Mouse (Mus musculus) bone marrow, adult 2 months (tissue): Measurements from ENCODE around the gene Ccdc51. TPM values are rescaled to one million over a fixed set of nuclear protein-coding genes. Genes with fewer than 3 reads are reported as not detected.

Experiments
- H3K27ac ChIP-seq: fragments of 200-500 bp; 2 replicates; pipeline ENCODE4 v1.5.1; 2012; ENCODE audit warnings: low read depth, mild to moderate bottlenecking, control low read depth, inconsistent platforms, low read length; ENCODE audit not compliant: control insufficient read depth, poor library complexity, insufficient read depth
- H3K4me1 ChIP-seq: fragments of 200-500 bp; 2 replicates; pipeline ENCODE4 v1.6.1; 2011; ENCODE audit warnings: low read length; ENCODE audit not compliant: control insufficient read depth, insufficient read depth
- H3K4me3 ChIP-seq: fragments of 200-500 bp; replicated peaks from 2 replicates; pipeline ENCODE3; 2011; ENCODE audit warnings: mild to moderate bottlenecking, low read depth, low read length, control low read depth; ENCODE audit not compliant: control insufficient read depth
- CTCF ChIP-seq: fragments of 200-500 bp; IDR thresholded peaks from 2 replicates; pipeline ENCODE4 v1.5.1; 2011; ENCODE audit warnings: low read length, control low read depth; ENCODE audit not compliant: control insufficient read depth, insufficient read depth
- POLR2A ChIP-seq: fragments of 200-500 bp; IDR thresholded peaks from 2 replicates; pipeline ENCODE4 v1.6.1; 2011; ENCODE audit warnings: low read depth, mild to moderate bottlenecking, control low read depth, low read length, borderline replicate concordance; ENCODE audit not compliant: control insufficient read depth
- WGBS: fragments of 180-500 bp; shearing (Covaris S2); methylation state at CpG from one replicate; pipeline ENCODE4 v1.1.7; 2018; 5-methylcytosine and 5-hydroxymethylcytosine counted together
- polyA plus RNA-seq: library from polyadenylated mRNA; stranded (reverse); fragments of >200 nt; gene quantifications from 2 replicates; pipeline ENCODE4 v1.2.4, GENCODE M21; 2011; ENCODE audit warnings: low replicate concordance; ENCODE audit not compliant: missing spikeins, insufficient read depth, insufficient read length

Ccdc51 gene
- polyA plus RNA-seq, 1 experiment = 6.0 TPM

- Histone ChIP-seq H3K4me1 (no peaks in the 10 kb centered on the region), H3K4me3 (no peak overlapping the region), H3K27ac (no peak overlapping the region)
- 66% methylated on average over 6 of the region's 6 CpGs for WGBS
- TF ChIP-seq POLR2A = no peak
- no peak for TF ChIP-seq CTCF
Measured at GRCm38 (mm10) chr9:109107341-109107740, 25.0 kb downstream of the Ccdc51 start.

DNA sequence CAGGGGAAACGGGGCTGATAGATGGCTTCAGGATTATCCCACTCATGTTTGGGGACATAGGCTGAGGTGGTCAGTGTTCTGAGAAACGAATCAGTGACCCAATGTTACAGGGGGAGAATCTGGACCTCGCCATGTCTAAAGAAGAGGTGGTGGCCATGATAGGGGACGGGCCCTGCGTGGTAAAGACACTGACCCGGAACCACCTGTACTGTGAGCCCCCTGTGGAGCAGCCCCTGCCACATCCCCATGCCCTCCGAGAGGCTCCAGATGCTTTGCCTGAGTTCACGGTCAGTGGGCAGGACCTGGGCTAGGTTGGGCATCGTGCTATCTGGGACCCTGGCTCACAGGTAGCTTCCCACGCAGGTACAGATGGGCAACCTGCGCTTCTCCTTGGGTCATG lies 27.9 kb downstream of the Ccdc51 start:
- 80% methylated on average over 11 of the region's 11 CpGs for WGBS
- H3K27ac ChIP-seq = no peak overlapping the region

GRCm38 (mm10) chr9:109111101-109111500 lies 28.8 kb downstream of the Ccdc51 start:
- Histone ChIP-seq H3K27ac (no peak overlapping the region), H3K4me3 (no peak overlapping the region), H3K4me1 (no peaks in the 10 kb centered on the region)
- WGBS = 80% methylated on average over 4 of the region's 4 CpGs
- TF ChIP-seq POLR2A = no peak
- no peak for TF ChIP-seq CTCF

More for the DNA sequence above, 27.9 kb downstream of the Ccdc51 start:
- Histone ChIP-seq H3K4me1 (no peaks in the 10 kb centered on the region), H3K4me3 (no peak overlapping the region)
- TF ChIP-seq POLR2A (0 out of 2 replicates have a peak, but pooled peaks have one; percentile 7), CTCF (no peak)

DNA sequence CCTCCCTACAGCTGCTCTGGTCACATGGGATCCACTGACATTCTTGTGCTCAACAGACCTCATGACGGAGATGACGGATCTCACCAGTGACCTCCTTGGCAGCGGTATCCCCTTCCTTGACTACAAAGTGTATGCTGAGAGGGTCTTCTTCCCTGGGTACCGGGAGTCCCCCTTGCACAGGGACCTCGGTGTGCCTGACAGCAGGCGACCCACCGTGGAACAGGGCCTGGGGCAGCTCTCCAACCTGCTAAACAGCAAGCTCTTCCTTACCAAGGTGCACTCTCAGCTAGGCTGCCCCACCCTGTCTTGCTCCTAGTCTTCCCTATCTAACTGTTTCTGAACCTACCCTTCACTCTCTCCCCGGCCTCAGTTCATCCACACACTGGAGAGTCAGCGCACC lies 29.3 kb downstream of the Ccdc51 start:
- no peaks in the 10 kb centered on the region for H3K4me1 ChIP-seq
- TF ChIP-seq POLR2A = no peak
- TF ChIP-seq CTCF = no peak
- no peak overlapping the region for H3K27ac ChIP-seq
- WGBS = 91% methylated on average over 9 of the region's 9 CpGs
- H3K4me3 ChIP-seq = no peak overlapping the region

- WGBS = 81% methylated on average over 8 of the region's 8 CpGs
- H3K4me3 ChIP-seq = no peak overlapping the region
- TF ChIP-seq CTCF (no peak), POLR2A (no peak)
- no peaks in the 10 kb centered on the region for H3K4me1 ChIP-seq
- no peak overlapping the region for H3K27ac ChIP-seq
Measured at GRCm38 (mm10) chr9:109113331-109113730, 31.0 kb downstream of the Ccdc51 start.

DNA sequence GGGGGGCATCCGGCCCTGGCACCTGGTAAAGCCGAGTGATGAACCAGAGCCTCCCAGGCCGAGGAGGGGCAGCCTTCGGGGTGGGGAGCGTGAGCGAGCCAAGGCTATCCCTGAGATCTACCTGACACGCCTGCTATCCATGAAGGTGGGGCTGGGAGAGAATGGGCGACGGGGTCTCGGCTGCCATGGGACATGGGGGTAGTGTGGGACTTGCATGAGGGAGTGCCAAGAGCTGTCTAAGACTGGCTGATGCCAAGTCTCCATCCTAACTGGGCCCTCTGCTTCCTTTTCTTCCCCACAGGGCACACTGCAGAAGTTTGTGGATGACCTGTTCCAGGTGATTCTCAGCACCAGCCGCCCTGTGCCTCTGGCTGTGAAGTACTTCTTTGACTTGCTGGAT lies 32.0 kb downstream of the Ccdc51 start:
- Histone ChIP-seq H3K4me1 (no peaks in the 10 kb centered on the region), H3K4me3 (no peak overlapping the region), H3K27ac (no peak overlapping the region)
- TF ChIP-seq POLR2A (no peak), CTCF (no peak)
- 85% methylated on average over 11 of the region's 11 CpGs for WGBS

DNA sequence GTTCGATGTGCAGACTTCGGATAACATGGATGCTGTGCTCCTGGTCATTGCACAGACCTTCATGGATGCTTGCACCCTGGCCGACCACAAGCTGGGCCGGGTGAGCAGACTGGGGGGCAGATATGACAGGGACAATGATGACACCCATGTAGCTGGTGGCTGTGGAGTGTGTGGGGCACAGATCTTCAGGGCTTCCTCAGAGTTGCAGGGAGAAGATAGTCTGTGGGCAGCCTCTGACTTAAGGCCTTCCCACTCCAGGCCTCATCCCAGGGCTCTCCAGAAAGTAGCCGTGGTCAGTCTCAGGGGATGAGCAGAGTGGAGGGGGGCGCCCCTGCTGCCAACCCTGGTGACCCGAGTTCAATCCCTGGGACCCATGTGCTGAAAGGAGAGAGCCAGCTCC lies 32.6 kb downstream of the Ccdc51 start:
- no peak overlapping the region for H3K27ac ChIP-seq
- H3K4me1 ChIP-seq = no peaks in the 10 kb centered on the region
- TF ChIP-seq POLR2A = no peak
- TF ChIP-seq CTCF = no peak
- no peak overlapping the region for H3K4me3 ChIP-seq
- WGBS = 84% methylated on average over 7 of the region's 7 CpGs

DNA sequence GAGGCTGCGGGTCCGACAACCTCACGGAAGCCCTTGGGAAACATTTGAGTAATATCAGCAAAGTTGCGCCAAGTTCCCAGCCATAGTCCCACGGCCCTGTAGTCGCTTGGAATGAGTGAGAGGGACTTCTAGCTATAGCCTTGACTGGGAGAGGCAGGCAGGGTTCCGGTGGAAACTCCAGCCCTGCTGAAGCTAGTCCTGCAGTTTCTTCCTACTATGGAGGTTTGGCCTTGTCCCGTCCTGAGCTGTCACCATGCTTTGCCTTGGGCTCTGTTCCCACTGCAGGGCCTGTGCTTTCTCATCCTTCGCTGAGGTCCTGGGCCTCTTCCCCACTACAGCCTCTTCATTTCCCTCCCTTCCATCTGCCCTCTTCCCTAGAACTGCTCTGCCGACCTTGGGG lies 33.9 kb downstream of the Ccdc51 start:
- Histone ChIP-seq H3K4me1 (no peaks in the 10 kb centered on the region), H3K4me3 (no peak overlapping the region), H3K27ac (no peak overlapping the region)
- WGBS = 79% methylated on average over 10 of the region's 10 CpGs
- TF ChIP-seq POLR2A = no peak

- 54% methylated on average over 4 of the region's 4 CpGs for WGBS
- no peak overlapping the region for H3K27ac ChIP-seq
- no peaks in the 10 kb centered on the region for H3K4me1 ChIP-seq
- H3K4me3 ChIP-seq = no peak overlapping the region
- TF ChIP-seq POLR2A = no peak
- TF ChIP-seq CTCF = no peak
Measured at GRCm38 (mm10) chr9:109118106-109118505, 35.8 kb downstream of the Ccdc51 start.
